Mouse (Mus musculus): ENCODE measurements around the gene Zfhx2. TPM values are rescaled to one million over a fixed set of nuclear protein-coding genes. Genes with fewer than 3 reads are reported as not detected.
A peak's percentile ranks its signal among the peaks of the same experiment; 100 is the strongest.

Zfhx2 gene
- polyA plus RNA-seq, 1 experiment from 2014 or later: 25.9 TPM

DNA sequence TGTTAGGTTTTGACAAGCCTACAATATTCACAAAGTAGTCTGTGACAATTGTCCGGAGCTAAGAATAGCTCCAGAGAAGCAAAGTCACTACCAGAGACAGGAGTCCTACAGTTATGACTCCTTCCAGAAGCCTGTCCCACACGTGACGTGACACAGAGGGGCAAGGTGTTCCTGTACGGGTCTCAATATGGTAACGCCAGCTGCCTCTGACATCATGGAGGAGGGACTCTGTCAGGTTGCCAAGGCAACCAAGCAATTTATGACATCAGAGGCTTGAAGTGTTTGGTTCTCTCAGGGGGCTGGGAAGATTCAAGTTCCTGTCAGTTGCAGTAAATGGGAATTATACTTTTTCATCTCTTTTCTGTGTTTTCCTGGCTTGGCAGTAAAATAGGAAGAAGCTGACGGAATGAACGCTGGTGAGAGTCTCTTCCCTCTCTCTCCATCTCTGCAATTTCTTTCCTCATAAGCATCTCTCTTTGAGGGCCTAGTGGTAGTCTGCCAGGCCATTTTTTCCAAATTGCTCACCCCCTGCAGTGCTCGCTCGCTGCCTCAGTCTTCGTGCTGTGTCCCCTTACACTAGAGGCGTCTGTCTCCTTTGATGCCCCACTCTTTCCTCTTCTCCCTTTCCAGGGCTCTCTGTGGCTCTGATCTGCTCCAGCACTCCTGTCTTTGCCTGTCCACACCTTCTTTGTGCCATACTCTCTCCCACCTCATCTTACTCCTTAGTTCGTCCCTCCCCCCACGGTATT lies 2.8 kb downstream of the Zfhx2 start:
- ATAC-seq: no peak
- peak overlapping the region; percentile 78 for H3K4me2 ChIP-seq (ENCODE audit: low read length)
- peak overlapping the region; percentile 56 for H3K4me3 ChIP-seq (ENCODE audit: low read depth, low read length)
- H3K9me3 ChIP-seq (replicated peaks; ENCODE audit: control insufficient read depth, low read length, poor library complexity, severe bottlenecking): no peaks in the 10 kb centered on the region
- no peaks in the 10 kb centered on the region for H3K36me3 ChIP-seq (ENCODE audit: control insufficient read depth, insufficient read depth, low read length)
- 42% methylated on average over 13 of the region's 13 CpGs for WGBS
- H3K4me1 ChIP-seq (ENCODE audit: control insufficient read depth, insufficient read depth, low read length): peaks cover 57% of the 10 kb centered on the region
- peak overlapping the region; percentile 35; the same call in 1 of the 2 replicates for H3K27ac ChIP-seq (ENCODE audit: low read length)
- H3K9ac ChIP-seq (ENCODE audit: low read depth, low read length): peak overlapping the region; percentile 48
- H3K27me3 ChIP-seq (ENCODE audit: control insufficient read depth, insufficient read depth, low read depth, low read length): no peaks in the 10 kb centered on the region

- WGBS: 88% methylated on average over 6 of the region's 6 CpGs
- ATAC-seq: no peak
Observed at GRCm38 (mm10) chr14:55086009-55086514, 6.1 kb downstream of the Zfhx2 start.

DNA sequence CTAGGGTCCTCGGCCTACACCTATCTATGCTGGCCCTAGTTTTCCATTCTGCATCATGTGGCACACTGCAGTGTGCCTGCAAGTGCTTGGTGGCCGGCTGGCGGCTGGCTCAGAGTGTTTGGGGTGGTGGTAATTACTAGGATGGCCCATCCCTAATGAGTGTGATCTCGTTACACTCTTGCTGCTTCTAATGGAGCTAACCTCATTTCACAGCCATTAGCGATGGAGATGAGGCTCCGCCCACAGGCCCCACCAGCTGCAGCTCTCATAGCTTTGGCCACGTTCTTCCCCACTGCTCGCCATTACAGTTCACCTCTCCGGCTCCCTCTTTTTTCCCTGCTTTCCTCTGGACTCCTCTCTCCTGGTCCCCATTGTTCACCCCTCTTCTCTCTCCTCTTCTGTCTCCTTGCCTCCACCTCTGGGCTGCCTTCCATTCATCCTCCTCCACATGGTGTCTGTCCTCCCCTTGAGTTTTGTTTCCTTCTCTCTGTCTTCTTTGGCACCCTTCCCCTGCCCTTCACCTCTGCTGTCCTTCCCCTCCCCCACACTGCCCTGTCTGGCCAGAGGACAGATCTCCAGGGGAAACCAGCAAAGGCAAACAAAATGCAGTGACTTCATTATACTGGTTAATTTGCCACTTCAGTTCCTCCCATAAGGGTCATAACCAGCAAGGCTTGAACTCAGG lies 6.7 kb downstream of the Zfhx2 start:
- H3K4me3 ChIP-seq (ENCODE audit: low read depth, low read length): no peak overlapping the region
- H3K36me3 ChIP-seq (ENCODE audit: control insufficient read depth, insufficient read depth, low read length): no peaks in the 10 kb centered on the region
- H3K9ac ChIP-seq (ENCODE audit: low read depth, low read length): no peak overlapping the region
- H3K27me3 ChIP-seq (ENCODE audit: control insufficient read depth, insufficient read depth, low read depth, low read length): no peaks in the 10 kb centered on the region
- no peaks in the 10 kb centered on the region for H3K9me3 ChIP-seq (replicated peaks; ENCODE audit: control insufficient read depth, low read length, poor library complexity, severe bottlenecking)
- 29% methylated on average over 9 of the region's 9 CpGs for WGBS
- peaks cover 52% of the 10 kb centered on the region for H3K4me1 ChIP-seq (ENCODE audit: control insufficient read depth, insufficient read depth, low read length)
- no peak overlapping the region; the same call in 1 of the 2 replicates for H3K27ac ChIP-seq (ENCODE audit: low read length)
- ATAC-seq: no peak
- H3K4me2 ChIP-seq (ENCODE audit: low read length): no peak overlapping the region

More at GRCm38 (mm10) chr14:55086009-55086514, 6.1 kb downstream of the Zfhx2 start:
- no peak overlapping the region for H3K4me2 ChIP-seq (ENCODE audit: low read length)
- H3K4me1 ChIP-seq (ENCODE audit: control insufficient read depth, insufficient read depth, low read length): peaks cover 56% of the 10 kb centered on the region
- H3K27me3 ChIP-seq (ENCODE audit: control insufficient read depth, insufficient read depth, low read depth, low read length): no peaks in the 10 kb centered on the region
- H3K27ac ChIP-seq (ENCODE audit: low read length): no peak overlapping the region
- no peaks in the 10 kb centered on the region for H3K36me3 ChIP-seq (ENCODE audit: control insufficient read depth, insufficient read depth, low read length)
- H3K9me3 ChIP-seq (replicated peaks; ENCODE audit: control insufficient read depth, low read length, poor library complexity, severe bottlenecking): no peaks in the 10 kb centered on the region
- H3K4me3 ChIP-seq (ENCODE audit: low read depth, low read length): no peak overlapping the region
- H3K9ac ChIP-seq (ENCODE audit: low read depth, low read length): no peak overlapping the region

GRCm38 (mm10) chr14:55083481-55083880 lies 8.6 kb downstream of the Zfhx2 start:
- H3K9ac ChIP-seq (ENCODE audit: low read depth, low read length): no peak overlapping the region
- no peaks in the 10 kb centered on the region for H3K9me3 ChIP-seq (replicated peaks; ENCODE audit: control insufficient read depth, low read length, poor library complexity, severe bottlenecking)
- no peak overlapping the region for H3K27ac ChIP-seq (ENCODE audit: low read length)
- no peak overlapping the region for H3K4me2 ChIP-seq (ENCODE audit: low read length)
- no peaks in the 10 kb centered on the region for H3K36me3 ChIP-seq (ENCODE audit: control insufficient read depth, insufficient read depth, low read length)
- no peaks in the 10 kb centered on the region for H3K27me3 ChIP-seq (ENCODE audit: control insufficient read depth, insufficient read depth, low read depth, low read length)
- no peak for ATAC-seq
- H3K4me1 ChIP-seq (ENCODE audit: control insufficient read depth, insufficient read depth, low read length): peaks cover 47% of the 10 kb centered on the region
- WGBS: 70% methylated on average over 6 of the region's 6 CpGs
- H3K4me3 ChIP-seq (ENCODE audit: low read depth, low read length): no peak overlapping the region

DNA sequence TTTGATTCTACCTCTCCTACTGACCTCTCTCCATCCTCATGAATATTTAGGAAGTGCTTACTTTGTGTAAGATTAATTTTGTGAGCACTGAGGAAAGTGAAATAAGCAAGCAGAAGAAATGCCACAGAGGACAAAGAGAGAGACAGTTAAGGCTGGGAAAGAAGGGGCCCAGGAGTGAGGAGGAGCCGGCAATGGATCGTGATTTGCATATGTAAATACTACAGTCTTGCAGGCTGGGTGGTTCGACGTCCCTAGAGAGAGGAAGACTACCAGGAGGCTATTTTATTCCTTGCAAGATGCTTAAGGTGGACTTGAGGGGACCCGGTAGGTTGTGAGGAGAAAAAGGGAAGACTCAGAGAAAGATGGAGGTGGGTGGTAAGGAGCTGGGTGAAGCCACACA lies 11.0 kb downstream of the Zfhx2 start:
- Histone ChIP-seq H3K4me3 (ENCODE audit: low read depth, low read length) (no peak overlapping the region), H3K4me1 (ENCODE audit: control insufficient read depth, insufficient read depth, low read length) (peaks cover 44% of the 10 kb centered on the region), H3K9ac (ENCODE audit: low read depth, low read length) (no peak overlapping the region), H3K4me2 (ENCODE audit: low read length) (no peak overlapping the region), H3K36me3 (ENCODE audit: control insufficient read depth, insufficient read depth, low read length) (no peaks in the 10 kb centered on the region), H3K27me3 (ENCODE audit: control insufficient read depth, insufficient read depth, low read depth, low read length) (no peaks in the 10 kb centered on the region), H3K9me3 (replicated peaks; ENCODE audit: control insufficient read depth, low read length, poor library complexity, severe bottlenecking) (no peaks in the 10 kb centered on the region), H3K27ac (ENCODE audit: low read length) (peak overlapping the region; percentile 5; the same call in 1 of the 2 replicates)
- no peak for ATAC-seq
- WGBS: 27% methylated on average over 5 of the region's 5 CpGs

GRCm38 (mm10) chr14:55079214-55079970 lies 12.7 kb downstream of the Zfhx2 start:
- Histone ChIP-seq H3K9me3 (replicated peaks; ENCODE audit: control insufficient read depth, low read length, poor library complexity, severe bottlenecking) (no peaks in the 10 kb centered on the region), H3K27ac (ENCODE audit: low read length) (peak overlapping the region; percentile 88), H3K9ac (ENCODE audit: low read depth, low read length) (peak overlapping the region; percentile 60), H3K4me1 (ENCODE audit: control insufficient read depth, insufficient read depth, low read length) (peaks cover 35% of the 10 kb centered on the region), H3K4me3 (ENCODE audit: low read depth, low read length) (no peak overlapping the region), H3K27me3 (ENCODE audit: control insufficient read depth, insufficient read depth, low read depth, low read length) (no peaks in the 10 kb centered on the region), H3K36me3 (ENCODE audit: control insufficient read depth, insufficient read depth, low read length) (peaks cover 5% of the 10 kb centered on the region; the same call in 1 of the 2 replicates), H3K4me2 (ENCODE audit: low read length) (no peak overlapping the region)
- peak; percentile 15 for ATAC-seq
- 24% methylated on average over 8 of the region's 8 CpGs for WGBS

DNA sequence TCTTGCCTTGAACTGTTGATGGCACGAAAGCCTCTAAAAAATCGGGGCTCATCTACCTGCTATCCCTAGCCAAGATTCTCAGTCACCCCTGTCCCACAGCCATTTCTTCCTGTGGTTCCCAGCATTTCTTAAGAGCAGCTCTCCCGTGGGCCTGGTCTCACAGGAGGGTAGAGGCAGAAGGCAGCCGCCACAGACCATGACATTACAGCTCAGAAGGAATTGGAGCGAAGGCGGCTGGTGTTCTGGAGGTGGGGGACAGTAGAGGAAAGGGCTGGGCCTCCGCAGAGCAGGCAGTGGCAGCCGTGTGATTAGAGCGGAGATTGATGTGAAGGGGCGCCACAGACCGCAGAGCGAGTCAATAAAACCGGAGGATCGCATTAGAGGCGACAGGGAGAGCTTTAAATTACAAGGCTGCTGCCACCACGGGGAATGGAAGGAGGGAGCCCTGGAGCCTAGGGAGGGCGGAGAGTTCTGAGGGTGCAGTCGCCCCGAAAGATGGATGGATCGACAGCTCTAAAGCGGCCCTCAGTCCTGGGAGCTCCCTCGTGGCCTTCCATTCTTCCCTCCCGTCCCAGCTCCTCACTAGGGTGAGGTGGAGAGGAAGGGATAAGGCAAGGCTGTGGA lies 13.6 kb downstream of the Zfhx2 start:
- ATAC-seq: peak; percentile 49
- Histone ChIP-seq H3K4me3 (ENCODE audit: low read depth, low read length) (no peak overlapping the region), H3K9me3 (replicated peaks; ENCODE audit: control insufficient read depth, low read length, poor library complexity, severe bottlenecking) (no peaks in the 10 kb centered on the region), H3K27ac (ENCODE audit: low read length) (peak overlapping the region; percentile 88), H3K36me3 (ENCODE audit: control insufficient read depth, insufficient read depth, low read length) (peaks cover 10% of the 10 kb centered on the region; the same call in 1 of the 2 replicates), H3K9ac (ENCODE audit: low read depth, low read length) (peak overlapping the region; percentile 60), H3K4me1 (ENCODE audit: control insufficient read depth, insufficient read depth, low read length) (peaks cover 31% of the 10 kb centered on the region), H3K4me2 (ENCODE audit: low read length) (peak overlapping the region; percentile 42), H3K27me3 (ENCODE audit: control insufficient read depth, insufficient read depth, low read depth, low read length) (no peaks in the 10 kb centered on the region)
- WGBS: 4% methylated on average over 23 of the region's 23 CpGs

DNA sequence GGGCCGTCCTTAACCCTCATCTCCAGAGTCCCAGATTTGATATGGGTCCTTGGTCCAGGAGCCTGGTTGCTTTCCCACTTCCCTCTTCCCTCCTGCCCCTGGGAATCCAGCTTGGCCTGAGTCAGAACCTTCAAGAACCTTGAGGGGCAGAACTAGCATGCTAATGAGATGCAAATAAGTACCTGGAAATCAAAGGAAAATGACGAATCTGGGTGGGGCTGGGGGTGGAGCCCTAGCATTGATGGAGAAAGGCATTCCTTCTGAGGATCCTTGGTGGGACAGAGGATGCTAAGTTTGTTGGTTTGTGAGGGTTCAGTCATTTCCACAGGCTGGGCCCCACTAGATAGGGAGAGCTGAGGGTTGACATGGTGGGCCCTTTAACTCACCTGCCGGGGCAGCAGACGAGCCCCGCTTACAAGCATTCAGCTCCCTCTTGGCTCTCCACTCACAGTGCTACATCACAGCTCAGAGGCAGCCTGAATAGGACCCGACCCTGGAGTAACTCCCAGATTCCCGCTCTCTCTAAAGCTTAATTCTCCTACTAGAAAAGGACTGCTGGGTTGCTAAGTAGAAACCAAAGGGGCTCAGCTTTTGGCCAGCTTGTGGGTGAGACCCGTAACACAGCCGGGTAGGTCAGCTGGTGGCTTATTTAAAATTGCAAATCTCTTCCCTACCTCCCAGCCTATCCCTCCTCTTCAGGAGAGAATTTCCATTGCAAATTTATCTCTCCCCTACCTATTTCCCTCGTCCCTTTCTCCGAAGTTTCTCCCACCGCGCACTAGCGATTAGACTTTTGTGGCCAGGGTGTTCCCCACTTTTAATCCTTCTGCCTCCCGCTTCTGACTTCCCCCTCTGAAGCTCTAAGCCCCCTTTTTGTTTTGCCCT lies 14.4 kb downstream of the Zfhx2 start:
- Histone ChIP-seq H3K4me1 (ENCODE audit: control insufficient read depth, insufficient read depth, low read length) (peaks cover 31% of the 10 kb centered on the region), H3K9ac (ENCODE audit: low read depth, low read length) (peak overlapping the region; percentile 60), H3K4me2 (ENCODE audit: low read length) (peak overlapping the region; percentile 42), H3K9me3 (replicated peaks; ENCODE audit: control insufficient read depth, low read length, poor library complexity, severe bottlenecking) (no peaks in the 10 kb centered on the region), H3K27ac (ENCODE audit: low read length) (peak overlapping the region; percentile 88), H3K36me3 (ENCODE audit: control insufficient read depth, insufficient read depth, low read length) (peaks cover 12% of the 10 kb centered on the region; the same call in 1 of the 2 replicates), H3K27me3 (ENCODE audit: control insufficient read depth, insufficient read depth, low read depth, low read length) (no peaks in the 10 kb centered on the region), H3K4me3 (ENCODE audit: low read depth, low read length) (no peak overlapping the region)
- 10% methylated on average over 15 of the region's 15 CpGs for WGBS
- peak; percentile 44 for ATAC-seq
